Mouse (Mus musculus): ENCODE measurements around the gene Cryzl2.

GRCm38 (mm10) chr1:157448805-157449188 is 9.6 kb upstream of the Cryzl2 start:
- no peak for TF ChIP-seq TAL1 (IDR thresholded peaks at IDR 0.05; ENCODE audit: low read length)
- TF ChIP-seq GATA1 (IDR thresholded peaks at IDR 0.05; ENCODE audit: low read length), result no peak

Data from erythroblast, embryonic 14.5 days (primary cell).